Mouse (Mus musculus) hindbrain, embryonic 14.5 days (tissue): ENCODE measurements around the gene Gm1043. TPM values are rescaled to one million over a fixed set of nuclear protein-coding genes. Genes with fewer than 3 reads are reported as not detected.

Experiments
- ATAC-seq: fragments of 200-750 bp; cut with Nextera tagmentation; 2 replicates; pipeline ENCODE4 v1.8.0; 2017; ENCODE audit warnings: moderate number of reproducible peaks, mild to moderate bottlenecking, moderate TSS enrichment, moderate library complexity; ENCODE audit not compliant: low FRiP score
- DNase-seq: peaks from one replicate; pipeline ENCODE4 v3.0.0-alpha.2; 2015; ENCODE audit warnings: low spot score
- H3K27ac ChIP-seq: fragments of 300-500 bp; sonication (generic); 2 replicates; pipeline ENCODE4 v1.5.1; 2014; ENCODE audit warnings: mild to moderate bottlenecking, moderate library complexity
- H3K27me3 ChIP-seq: fragments of 300-500 bp; sonication (generic); 2 replicates; pipeline ENCODE4 v1.6.1; 2014; ENCODE audit warnings: mild to moderate bottlenecking, low read length, mixed read lengths; ENCODE audit not compliant: control insufficient read depth, insufficient read depth
- H3K36me3 ChIP-seq: fragments of 300-500 bp; sonication (generic); replicated peaks from 2 replicates; pipeline ENCODE4 v1.6.1; 2014; ENCODE audit not compliant: control insufficient read depth, insufficient read depth
- H3K4me1 ChIP-seq: fragments of 300-500 bp; sonication (generic); replicated peaks from 2 replicates; pipeline ENCODE4 v1.6.1; 2014; ENCODE audit warnings: antibody characterized with exemption, low read length, mixed read lengths; ENCODE audit not compliant: control insufficient read depth, insufficient read depth
- H3K4me2 ChIP-seq: fragments of 300-500 bp; sonication (generic); replicated peaks from 2 replicates; pipeline ENCODE4 v1.6.1; 2014; ENCODE audit warnings: mild to moderate bottlenecking, moderate library complexity
- H3K4me3 ChIP-seq: fragments of 300-500 bp; sonication (generic); replicated peaks from 2 replicates; pipeline ENCODE4 v1.5.1; 2014; ENCODE audit warnings: mild to moderate bottlenecking, low read length
- H3K9ac ChIP-seq: fragments of 300-500 bp; sonication (generic); 2 replicates; pipeline ENCODE4 v1.6.1; 2014
- H3K9me3 ChIP-seq: fragments of 300-500 bp; sonication (generic); 2 replicates; pipeline ENCODE4 v1.6.1; 2016; ENCODE audit warnings: low read length; ENCODE audit not compliant: control insufficient read depth
- WGBS: fragments of 180-500 bp; shearing (Covaris S2); extraction: QIAGEN DNeasy Blood & Tissue Kit; methylation state at CpG from one replicate; pipeline ENCODE4 v1.1.7; 2014; 5-methylcytosine and 5-hydroxymethylcytosine counted together
- polyA plus RNA-seq: library from polyadenylated mRNA; unstranded; fragments of >200 nt; fragmentation: Nextera tagmentation; extraction: Ambion mirVana; gene quantifications from 2 replicates; pipeline ENCODE4 v1.2.1, GENCODE M21; 2014

Gene Gm1043
- polyA plus RNA-seq, 1 experiment from 2014 or later = 2.0 TPM

DNA sequence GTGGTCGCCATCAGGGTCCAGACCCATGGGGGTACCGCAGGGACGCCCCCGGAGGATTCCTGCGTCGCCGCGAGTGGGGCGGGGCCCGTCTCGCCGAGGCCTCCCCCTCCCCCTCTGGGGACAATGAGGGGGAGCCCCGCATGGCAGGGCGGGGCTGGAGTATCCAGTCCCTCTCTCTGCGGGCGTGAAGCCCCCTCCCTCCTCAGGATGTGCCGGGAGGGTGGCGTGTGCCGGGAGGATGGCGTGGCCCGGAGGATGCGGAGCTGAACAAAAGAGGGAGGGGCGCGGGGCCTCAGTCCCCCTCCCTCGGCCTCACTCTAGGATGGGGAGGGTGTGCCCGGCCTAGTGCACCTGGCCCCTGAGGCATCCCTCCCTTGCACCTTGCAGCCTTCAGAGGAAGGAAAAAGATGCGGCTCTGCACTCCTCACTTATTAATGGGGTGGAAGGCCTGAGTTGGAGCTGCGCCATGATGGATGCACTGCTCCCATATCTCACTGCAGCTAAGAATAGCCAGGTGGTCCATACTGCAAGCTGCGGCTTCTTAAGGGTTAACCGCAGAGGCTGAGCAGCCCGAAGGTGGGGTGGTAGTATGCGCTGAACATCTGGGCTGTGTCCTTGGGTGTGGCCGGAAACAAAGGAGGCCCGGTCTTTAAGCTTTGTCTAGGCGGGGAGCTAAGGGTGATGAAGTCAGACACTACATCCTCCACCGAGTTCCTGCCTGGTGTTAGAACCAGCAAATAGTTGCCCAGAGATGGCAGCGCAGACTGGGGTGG lies 161.2 kb downstream of the Gm1043 start:
- ATAC-seq = peak; percentile 35
- 1% methylated on average over 22 of the region's 37 CpGs for WGBS
- Histone ChIP-seq H3K4me2 (peak overlapping the region; percentile 94), H3K4me1 (peaks cover 51% of the 10 kb centered on the region), H3K9ac (peak overlapping the region; percentile 97), H3K27me3 (peaks cover 6% of the 10 kb centered on the region; the same call in 1 of the 2 replicates), H3K4me3 (peak overlapping the region; percentile 90), H3K9me3 (no peaks in the 10 kb centered on the region), H3K36me3 (peaks cover 3% of the 10 kb centered on the region), H3K27ac (peak overlapping the region; percentile 99)
- peak; percentile 58 for DNase-seq

DNA sequence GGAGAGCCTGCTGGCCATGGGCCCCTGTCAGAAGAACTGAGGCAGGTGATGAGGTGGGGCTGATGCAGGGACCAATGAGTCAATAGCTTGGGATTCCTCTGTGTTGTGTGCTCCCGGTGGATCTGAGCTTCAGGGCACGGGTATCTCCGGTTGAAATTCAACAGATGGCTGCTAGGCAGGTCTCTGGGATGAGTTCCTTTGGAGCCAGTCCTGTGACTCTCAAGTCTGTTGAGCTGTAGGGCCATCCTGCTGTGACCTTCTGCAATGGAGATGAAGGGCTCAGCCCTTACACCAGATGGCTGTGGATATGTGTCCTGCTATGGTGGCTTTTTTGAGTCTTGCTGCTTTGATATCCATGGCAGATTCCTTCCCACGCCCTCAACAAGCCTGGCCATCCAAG lies 162.3 kb downstream of the Gm1043 start:
- H3K4me3 ChIP-seq = peak overlapping the region; percentile 90
- H3K27ac ChIP-seq = peak overlapping the region; percentile 99
- WGBS = 31% methylated on average over 4 of the region's 4 CpGs
- H3K4me1 ChIP-seq = peaks cover 55% of the 10 kb centered on the region
- peak overlapping the region; percentile 97 for H3K9ac ChIP-seq
- peak overlapping the region; percentile 94 for H3K4me2 ChIP-seq
- no peaks in the 10 kb centered on the region for H3K9me3 ChIP-seq
- DNase-seq = no peak
- peaks cover 4% of the 10 kb centered on the region; the same call in 1 of the 2 replicates for H3K27me3 ChIP-seq
- ATAC-seq = no peak
- peaks cover 3% of the 10 kb centered on the region for H3K36me3 ChIP-seq

DNA sequence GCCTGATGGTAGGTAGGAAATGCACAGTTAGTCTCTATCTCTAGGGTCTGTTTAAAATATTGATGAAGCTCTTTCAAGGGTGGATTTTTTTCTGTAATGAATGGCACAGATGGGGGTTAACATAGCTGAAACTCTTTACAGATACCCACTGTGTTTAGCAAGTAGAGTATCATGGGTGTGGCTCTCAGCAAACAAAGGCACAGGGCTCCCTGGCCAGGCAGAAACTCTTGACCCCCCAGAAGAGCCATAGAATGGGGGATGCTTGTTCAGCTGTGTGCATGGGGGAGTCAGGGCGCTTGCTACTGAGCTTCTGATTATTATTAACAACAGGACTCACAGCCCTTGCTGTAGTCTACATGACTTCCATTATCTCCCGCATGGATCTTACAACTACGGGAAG lies 163.7 kb downstream of the Gm1043 start:
- H3K4me3 ChIP-seq = peak overlapping the region; percentile 90
- peak overlapping the region; percentile 94 for H3K4me2 ChIP-seq
- H3K9ac ChIP-seq = peak overlapping the region; percentile 97
- no peak for ATAC-seq
- H3K27me3 ChIP-seq = no peaks in the 10 kb centered on the region
- H3K4me1 ChIP-seq = peaks cover 55% of the 10 kb centered on the region
- H3K36me3 ChIP-seq = peaks cover 3% of the 10 kb centered on the region
- WGBS = 53% methylated on average over 3 of the region's 3 CpGs
- H3K27ac ChIP-seq = 0 out of 2 replicates have a peak overlapping the region, but pooled peaks have one; percentile 4
- DNase-seq = no peak
- no peaks in the 10 kb centered on the region for H3K9me3 ChIP-seq

- Histone ChIP-seq H3K9ac (no peak overlapping the region), H3K9me3 (no peaks in the 10 kb centered on the region), H3K4me3 (no peak overlapping the region), H3K36me3 (peaks cover 7% of the 10 kb centered on the region), H3K27me3 (no peaks in the 10 kb centered on the region), H3K4me1 (peaks cover 67% of the 10 kb centered on the region), H3K4me2 (no peak overlapping the region), H3K27ac (0 out of 2 replicates have a peak overlapping the region, but pooled peaks have one; percentile 17)
- 69% methylated on average over 3 of the region's 3 CpGs for WGBS
- no peak for DNase-seq
- ATAC-seq = no peak
Measured at GRCm38 (mm10) chr5:37251596-37251995, 166.4 kb downstream of the Gm1043 start.

GRCm38 (mm10) chr5:37252101-37252804 lies 167.1 kb downstream of the Gm1043 start:
- 79% methylated on average over 9 of the region's 9 CpGs for WGBS
- no peak for DNase-seq

GRCm38 (mm10) chr5:37254523-37254922 lies 169.4 kb downstream of the Gm1043 start:
- ATAC-seq = no peak

More at GRCm38 (mm10) chr5:37252101-37252804, 167.1 kb downstream of the Gm1043 start:
- no peak overlapping the region for H3K4me2 ChIP-seq
- no peak overlapping the region for H3K4me3 ChIP-seq
- H3K9ac ChIP-seq = no peak overlapping the region
- peaks cover 7% of the 10 kb centered on the region for H3K36me3 ChIP-seq
- no peak overlapping the region for H3K27ac ChIP-seq
- no peaks in the 10 kb centered on the region for H3K27me3 ChIP-seq
- H3K4me1 ChIP-seq = peaks cover 72% of the 10 kb centered on the region
- ATAC-seq = no peak
- no peaks in the 10 kb centered on the region for H3K9me3 ChIP-seq

GRCm38 (mm10) chr5:37256823-37257222 lies 171.7 kb downstream of the Gm1043 start:
- WGBS = 62% methylated on average over 7 of the region's 7 CpGs
- DNase-seq = no peak
- H3K27ac ChIP-seq = no peak overlapping the region
- no peaks in the 10 kb centered on the region for H3K27me3 ChIP-seq
- H3K9me3 ChIP-seq = no peaks in the 10 kb centered on the region
- peaks cover 3% of the 10 kb centered on the region for H3K36me3 ChIP-seq
- no peak overlapping the region for H3K4me3 ChIP-seq
- ATAC-seq = no peak
- peaks cover 44% of the 10 kb centered on the region for H3K4me1 ChIP-seq
- H3K9ac ChIP-seq = no peak overlapping the region
- H3K4me2 ChIP-seq = no peak overlapping the region

More at GRCm38 (mm10) chr5:37254523-37254922, 169.4 kb downstream of the Gm1043 start:
- no peak overlapping the region for H3K9ac ChIP-seq
- no peak overlapping the region for H3K27ac ChIP-seq
- no peaks in the 10 kb centered on the region for H3K9me3 ChIP-seq
- DNase-seq = no peak
- H3K4me2 ChIP-seq = no peak overlapping the region
- H3K27me3 ChIP-seq = no peaks in the 10 kb centered on the region
- no peak overlapping the region for H3K4me3 ChIP-seq
- peaks cover 7% of the 10 kb centered on the region for H3K36me3 ChIP-seq
- WGBS = 60% methylated on average over 4 of the region's 4 CpGs
- H3K4me1 ChIP-seq = peaks cover 62% of the 10 kb centered on the region

DNA sequence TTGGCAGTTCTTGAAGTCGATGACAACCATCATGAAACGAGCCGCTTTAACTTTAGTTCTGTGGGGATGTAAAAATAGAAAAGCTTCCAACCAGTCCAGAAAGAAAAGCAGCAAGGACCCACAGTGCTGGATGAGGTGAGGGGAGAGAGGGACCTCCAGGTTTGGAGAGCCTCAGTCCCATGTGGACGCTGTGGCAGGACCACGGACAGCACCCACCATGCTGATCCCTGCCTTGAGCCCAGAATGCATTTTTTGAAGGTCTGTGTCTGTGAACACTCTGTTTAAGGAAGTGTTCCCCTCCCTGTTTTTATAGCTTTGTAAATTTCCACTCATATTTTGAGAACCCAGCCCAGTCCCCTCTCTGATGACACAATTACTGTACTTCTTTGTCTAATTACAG lies 172.1 kb downstream of the Gm1043 start:
- Histone ChIP-seq H3K4me2 (no peak overlapping the region), H3K4me3 (no peak overlapping the region), H3K36me3 (peaks cover 3% of the 10 kb centered on the region), H3K9me3 (no peaks in the 10 kb centered on the region), H3K27me3 (no peaks in the 10 kb centered on the region), H3K4me1 (peaks cover 46% of the 10 kb centered on the region), H3K9ac (no peak overlapping the region), H3K27ac (0 out of 2 replicates have a peak overlapping the region, but pooled peaks have one; percentile 49)
- 63% methylated on average over 5 of the region's 5 CpGs for WGBS
- ATAC-seq (no peak), DNase-seq (peak; percentile 44)

DNA sequence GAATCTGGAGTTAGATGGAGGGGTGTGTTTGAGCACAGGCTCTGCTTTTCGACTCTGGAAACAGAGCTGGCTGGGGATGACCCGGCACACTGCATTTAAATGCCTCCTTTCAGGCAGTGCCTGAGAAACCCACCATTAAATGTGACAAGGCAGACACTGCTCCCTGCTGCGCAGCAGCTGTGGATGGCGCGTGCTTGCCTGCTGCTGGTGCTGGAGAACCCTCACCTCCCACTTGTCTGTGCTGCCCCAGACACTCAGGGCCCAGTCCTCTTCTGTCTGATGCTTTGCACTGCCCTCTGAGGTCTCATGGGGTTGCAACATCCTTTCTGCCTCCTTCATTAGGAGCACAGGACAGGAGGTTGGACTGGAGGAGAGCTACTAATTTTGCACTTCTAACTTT lies 176.6 kb downstream of the Gm1043 start:
- Histone ChIP-seq H3K4me3 (no peak overlapping the region), H3K4me2 (no peak overlapping the region), H3K4me1 (peaks cover 28% of the 10 kb centered on the region), H3K27ac (0 out of 2 replicates have a peak overlapping the region, but pooled peaks have one; percentile 20), H3K9ac (no peak overlapping the region), H3K27me3 (no peaks in the 10 kb centered on the region), H3K9me3 (no peaks in the 10 kb centered on the region), H3K36me3 (peaks cover 23% of the 10 kb centered on the region)
- ATAC-seq (peak; percentile 35; the same call in 1 of the 2 replicates), DNase-seq (no peak)
- 42% methylated on average over 5 of the region's 5 CpGs for WGBS
